Mouse (Mus musculus) right cerebral cortex, postnatal 14 days (tissue): Measurements from ENCODE around the gene Hist1h4h.

Experiments
- DNase-seq: peaks from one replicate; pipeline ENCODE4 v3.0.0; 2022

The Hist1h4h gene

DNA sequence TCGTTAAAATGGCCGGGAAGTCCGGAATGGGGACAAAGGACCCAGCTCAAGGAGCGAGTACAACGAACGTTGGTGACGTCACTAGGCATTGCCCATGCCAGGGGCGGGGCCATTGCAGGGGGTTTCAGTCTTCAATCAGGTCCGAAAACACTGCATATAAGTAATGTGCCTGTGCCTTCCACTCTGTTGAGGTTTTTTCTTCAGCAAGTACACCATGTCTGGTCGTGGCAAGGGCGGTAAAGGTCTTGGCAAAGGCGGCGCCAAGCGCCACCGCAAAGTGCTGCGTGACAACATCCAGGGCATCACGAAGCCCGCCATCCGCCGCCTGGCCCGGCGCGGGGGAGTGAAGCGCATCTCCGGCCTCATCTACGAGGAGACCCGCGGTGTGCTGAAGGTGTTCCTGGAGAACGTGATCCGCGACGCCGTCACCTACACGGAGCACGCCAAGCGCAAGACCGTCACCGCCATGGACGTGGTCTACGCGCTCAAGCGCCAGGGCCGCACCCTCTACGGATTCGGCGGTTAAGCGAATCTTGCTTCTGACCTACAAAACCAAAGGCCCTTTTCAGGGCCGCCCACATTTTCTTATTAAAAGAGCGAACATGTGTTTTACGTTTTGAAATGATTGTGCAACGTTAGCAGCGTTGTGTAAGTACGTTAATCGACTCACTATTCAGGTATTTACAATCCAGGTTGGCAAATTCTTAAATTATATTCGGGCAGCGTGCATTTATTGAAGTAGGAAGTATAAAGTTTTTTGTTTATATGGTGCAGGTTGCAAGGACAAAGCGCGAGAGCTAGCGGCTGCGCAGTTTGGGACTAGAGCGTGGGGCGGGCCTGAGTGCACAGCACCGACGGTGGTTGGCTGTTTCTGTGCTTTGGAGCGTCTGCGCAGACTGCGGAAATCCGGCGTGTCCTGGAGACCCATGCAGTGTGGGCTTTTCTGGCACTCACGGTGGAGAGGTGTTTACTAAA, at the start of gene Hist1h4h:
TSS of gene Hist1h4h (plus strand) at position 150 of the 975 bp plus-strand sequence.
- peak; percentile 89 for DNase-seq

- no peak for DNase-seq
Observed at GRCm38 (mm10) chr13:23483153-23483552, 47.7 kb upstream of the Hist1h4h start.

GRCm38 (mm10) chr13:23485271-23485670, 45.6 kb upstream of the Hist1h4h start:
- no peak for DNase-seq

GRCm38 (mm10) chr13:23488400-23489322, 42.2 kb upstream of the Hist1h4h start, which contains the start of gene Btn2a2:
Gene Btn2a2, minus strand, starts transcription at chr13:23488857.
- peak; percentile 65 for DNase-seq

DNA sequence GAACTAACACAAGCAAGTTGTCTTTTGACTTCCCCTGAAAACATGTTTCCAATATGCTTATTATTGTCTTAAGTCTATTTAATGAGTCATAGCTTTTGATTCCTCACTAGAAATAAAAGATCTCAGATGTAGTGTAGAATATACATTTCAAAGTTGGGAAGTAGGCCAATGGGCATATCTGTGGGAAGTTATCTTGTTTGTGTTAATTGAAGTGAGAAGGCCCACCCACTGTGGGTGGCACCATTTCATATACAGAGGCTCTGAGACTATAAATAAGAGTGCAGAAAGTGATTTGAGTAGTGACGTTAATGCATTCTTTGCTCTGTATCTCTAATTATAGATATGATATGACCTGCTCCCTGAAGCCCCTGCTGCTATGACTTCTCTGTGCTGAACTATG, 40.0 kb upstream of the Hist1h4h start:
- no peak for DNase-seq

DNA sequence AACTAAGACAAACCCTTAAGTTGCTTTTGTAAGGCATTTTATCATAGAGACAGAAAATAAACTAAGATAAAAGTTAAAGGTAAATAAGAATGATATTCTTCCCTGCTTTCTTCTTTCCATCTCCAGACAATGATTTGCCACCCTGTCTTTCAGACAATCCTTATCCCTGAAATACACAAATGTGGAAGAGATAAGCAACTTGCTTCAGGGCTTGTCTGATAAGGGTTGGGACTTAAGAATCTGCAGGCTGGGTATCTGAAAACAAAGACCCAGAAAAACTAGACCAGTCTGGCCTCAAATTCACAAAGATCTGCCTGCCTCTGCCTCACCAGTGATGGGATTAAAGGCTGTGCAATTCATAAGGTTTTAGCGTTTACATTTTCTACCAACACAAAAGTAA, 39.6 kb upstream of the Hist1h4h start:
- DNase-seq, result no peak

DNA sequence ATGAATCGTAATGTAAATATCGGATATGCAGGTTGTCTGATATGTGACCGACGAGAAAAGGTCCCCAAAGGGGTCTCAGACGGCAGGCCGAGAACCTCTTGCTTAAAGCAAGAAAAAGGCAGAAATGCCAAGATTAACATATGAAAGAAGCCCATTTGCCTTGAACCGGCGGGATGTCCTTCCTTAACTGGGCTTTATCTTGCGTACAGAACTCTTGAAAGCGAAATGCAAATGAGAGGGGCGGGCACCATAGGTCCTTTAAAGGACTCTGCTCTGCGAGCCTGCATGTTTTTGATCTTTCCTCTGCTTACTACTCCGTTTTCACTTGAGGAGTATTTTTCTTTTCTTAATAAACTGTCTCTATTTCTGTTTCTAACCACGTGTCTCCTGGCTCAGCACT, 38.9 kb upstream of the Hist1h4h start:
- no peak for DNase-seq

- DNase-seq, result no peak
Observed at GRCm38 (mm10) chr13:23495526-23495925, 35.3 kb upstream of the Hist1h4h start.

- no peak for DNase-seq
Observed at GRCm38 (mm10) chr13:23497656-23498321, 33.1 kb upstream of the Hist1h4h start.

- DNase-seq, result no peak
Observed at GRCm38 (mm10) chr13:23498653-23499052, 32.2 kb upstream of the Hist1h4h start.

DNA sequence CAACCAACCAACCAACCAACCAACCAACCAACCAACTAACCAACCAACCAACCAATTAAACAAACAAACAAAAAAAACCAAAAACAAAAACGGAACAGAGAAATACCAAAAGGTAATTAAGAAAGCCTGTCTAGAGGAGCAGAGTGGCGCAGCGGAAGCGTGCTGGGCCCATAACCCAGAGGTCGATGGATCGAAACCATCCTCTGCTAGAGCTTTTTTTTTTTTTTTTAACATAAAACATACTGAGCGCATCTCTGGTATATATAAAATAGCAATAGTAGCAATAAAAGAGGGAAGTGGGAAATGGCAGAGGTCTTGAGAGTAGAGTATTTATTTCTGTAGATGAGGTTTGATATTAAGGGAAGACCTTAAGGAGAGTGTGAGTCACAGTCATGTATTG, 30.9 kb upstream of the Hist1h4h start:
- no peak for DNase-seq

GRCm38 (mm10) chr13:23500424-23501200, 30.2 kb upstream of the Hist1h4h start:
- peak; percentile 58 for DNase-seq

- no peak for DNase-seq
Observed at GRCm38 (mm10) chr13:23501511-23501910, 29.3 kb upstream of the Hist1h4h start.

DNA sequence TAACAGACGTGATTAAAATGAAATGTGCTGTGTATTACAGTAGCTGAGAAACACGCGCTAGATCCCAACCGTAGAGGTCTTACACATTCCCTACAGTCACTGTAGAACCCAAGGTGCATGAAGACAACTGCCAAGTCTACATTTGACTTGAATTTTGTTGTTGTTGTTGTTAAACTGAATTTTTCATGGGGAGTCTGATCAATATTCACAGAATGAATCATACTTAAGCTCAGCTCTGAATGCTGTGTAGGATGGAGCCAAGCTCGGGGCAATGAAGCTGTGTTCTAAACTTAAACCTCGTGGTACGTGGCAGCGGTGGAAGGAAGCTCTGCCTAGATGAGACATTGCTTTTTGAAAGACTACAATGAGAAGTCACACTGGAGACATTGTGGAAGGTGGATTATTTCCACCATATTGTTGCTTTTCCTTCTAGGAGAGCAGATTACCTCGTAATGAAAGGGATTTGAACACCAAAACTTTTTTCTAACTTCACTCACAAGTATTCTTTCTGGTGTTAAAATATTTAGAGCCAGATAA, 28.8 kb upstream of the Hist1h4h start:
- DNase-seq, result no peak

GRCm38 (mm10) chr13:23502916-23503315, 27.9 kb upstream of the Hist1h4h start:
- no peak for DNase-seq

GRCm38 (mm10) chr13:23503797-23504196, 27.1 kb upstream of the Hist1h4h start:
- peak; percentile 30 for DNase-seq

GRCm38 (mm10) chr13:23505662-23506345, 25.0 kb upstream of the Hist1h4h start:
- DNase-seq, result no peak

- DNase-seq, result no peak
Observed at GRCm38 (mm10) chr13:23506351-23506750, 24.5 kb upstream of the Hist1h4h start.

- DNase-seq, result no peak
Observed at GRCm38 (mm10) chr13:23506819-23507515, 23.9 kb upstream of the Hist1h4h start.

DNA sequence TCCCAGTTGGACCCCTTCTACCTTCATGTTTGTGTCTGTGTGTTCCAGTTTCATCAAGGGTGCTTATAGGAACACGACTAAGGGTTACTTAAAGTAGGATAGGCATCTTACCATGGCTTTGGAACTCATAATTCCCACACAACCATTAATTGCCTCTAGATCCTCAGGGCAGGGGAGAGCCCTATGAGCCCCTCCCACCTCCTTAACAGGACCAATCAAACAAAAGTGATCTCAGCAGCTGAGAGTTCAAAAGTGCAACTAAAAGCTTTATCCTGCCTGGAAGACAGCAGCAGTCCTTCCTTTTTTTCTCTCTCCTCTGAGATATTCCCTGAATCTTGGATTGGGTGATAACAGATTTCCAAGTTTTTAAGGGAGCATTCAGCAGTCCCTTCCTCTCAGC, 20.7 kb upstream of the Hist1h4h start:
- no peak for DNase-seq
